Mouse (Mus musculus) forebrain, embryonic 14.5 days (tissue): ENCODE results near the gene Ptpru. TPM values are rescaled to one million over a fixed set of nuclear protein-coding genes. Genes with fewer than 3 reads are reported as not detected.

Source experiments
- ATAC-seq: fragments of 200-750 bp; cut with Nextera tagmentation; 2 replicates; pipeline ENCODE4 v1.8.0; 2017; ENCODE audit warnings: mild to moderate bottlenecking, moderate library complexity
- DNase-seq: peaks from one replicate; pipeline ENCODE4 v3.0.0-alpha.2; 2015; ENCODE audit warnings: low spot score
- H3K27ac ChIP-seq: fragments of 300-500 bp; sonication (generic); 2 replicates; pipeline ENCODE4 v1.5.1; 2014; ENCODE audit warnings: low read depth, mild to moderate bottlenecking, control low read depth, low read length, moderate library complexity
- H3K27me3 ChIP-seq: fragments of 300-500 bp; sonication (generic); replicated peaks from 2 replicates; pipeline ENCODE4 v1.6.1; 2014; ENCODE audit warnings: low read length, control low read depth, mixed read lengths; ENCODE audit not compliant: control insufficient read depth, insufficient read depth
- H3K36me3 ChIP-seq: fragments of 300-500 bp; sonication (generic); 2 replicates; pipeline ENCODE4 v1.6.1; 2014; ENCODE audit warnings: low read length, control low read depth; ENCODE audit not compliant: control insufficient read depth, insufficient read depth
- H3K4me1 ChIP-seq: fragments of 300-500 bp; sonication (generic); 2 replicates; pipeline ENCODE4 v1.6.1; 2014; ENCODE audit warnings: antibody characterized with exemption, low read length, control low read depth; ENCODE audit not compliant: control insufficient read depth, insufficient read depth
- H3K4me2 ChIP-seq: fragments of 300-500 bp; sonication (generic); 2 replicates; pipeline ENCODE4 v1.6.1; 2014; ENCODE audit warnings: mild to moderate bottlenecking, control low read depth, low read length
- H3K4me3 ChIP-seq: fragments of 300-500 bp; sonication (generic); 2 replicates; pipeline ENCODE4 v1.5.1; 2014; ENCODE audit warnings: low read depth, low read length, control low read depth
- H3K9ac ChIP-seq: fragments of 300-500 bp; sonication (generic); 2 replicates; pipeline ENCODE4 v1.6.1; 2014; ENCODE audit warnings: mild to moderate bottlenecking, low read length, control low read depth, moderate library complexity
- H3K9me3 ChIP-seq: fragments of 300-500 bp; sonication (generic); replicated peaks from 2 replicates; pipeline ENCODE4 v1.6.1; 2016; ENCODE audit warnings: low read length, control low read depth, mixed read lengths; ENCODE audit not compliant: control insufficient read depth
- WGBS: fragments of 180-500 bp; shearing (Covaris S2); extraction: QIAGEN DNeasy Blood & Tissue Kit; methylation state at CpG from one replicate; pipeline ENCODE4 v1.1.7; 2014; 5-methylcytosine and 5-hydroxymethylcytosine counted together
- polyA plus RNA-seq: library from polyadenylated mRNA; unstranded; fragments of >200 nt; fragmentation: Nextera tagmentation; extraction: Ambion mirVana; gene quantifications from 2 replicates; pipeline ENCODE4 v1.2.1, GENCODE M21; 2014

Gene Ptpru
- polyA plus RNA-seq, 1 experiment from 2014 or later = 20.1 TPM

DNA sequence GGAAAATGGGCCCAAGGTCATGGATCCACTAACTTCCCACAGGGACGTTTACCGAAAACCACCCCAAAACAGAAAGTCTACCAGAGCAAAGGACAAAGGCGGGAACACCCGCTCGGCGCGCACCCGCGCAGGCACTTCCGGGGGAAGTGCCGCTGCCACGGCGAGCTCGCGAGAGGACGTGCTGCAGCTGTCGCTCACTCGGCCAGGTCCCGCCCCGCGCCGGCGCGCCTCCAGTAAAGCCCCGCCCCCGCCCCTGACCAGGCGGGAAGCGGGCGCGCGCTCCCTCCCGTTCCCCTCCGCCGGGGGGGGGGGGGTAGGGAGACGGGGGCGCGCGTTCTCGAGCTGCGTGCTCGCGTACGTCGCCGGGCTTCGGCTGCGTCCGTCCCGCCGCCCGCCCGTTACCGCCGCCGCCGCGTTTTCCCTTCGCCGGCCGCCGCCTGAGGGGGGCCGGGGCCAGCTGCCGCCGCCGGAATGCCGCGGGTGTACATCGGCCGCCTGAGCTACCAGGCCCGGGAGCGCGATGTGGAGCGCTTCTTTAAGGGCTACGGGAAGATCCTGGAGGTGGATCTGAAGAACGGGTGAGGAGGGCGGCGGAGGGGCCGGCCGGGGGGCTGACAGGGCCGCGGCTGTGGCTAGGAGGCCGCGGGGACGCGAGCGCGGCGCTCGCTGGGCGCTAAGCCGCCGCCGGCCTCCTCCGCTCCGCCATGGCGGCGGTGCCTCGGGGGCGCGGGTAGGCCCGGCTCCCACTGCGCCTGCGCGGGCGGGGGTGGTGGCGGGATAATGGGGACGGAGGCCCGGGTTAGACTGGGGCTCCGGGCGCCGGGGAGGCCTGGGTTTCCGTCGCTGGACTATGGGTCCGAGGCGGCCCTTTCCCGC, 35.4 kb upstream of the Ptpru start, which contains the start of gene Srsf4:
Srsf4 (plus strand) TSS at position 325 of the 876 bp plus-strand sequence.
- H3K4me2 ChIP-seq = peak within 1 kb of the TSS; percentile 94
- no peaks in the 10 kb centered on the region for H3K9me3 ChIP-seq
- H3K4me1 ChIP-seq = peaks cover 25% of the 10 kb centered on the region
- H3K27ac ChIP-seq = peak within 1 kb of the TSS; percentile 100
- peak; percentile 96 for ATAC-seq
- H3K36me3 ChIP-seq = no peaks in the 10 kb centered on the region
- DNase-seq = peak; percentile 98
- peak within 1 kb of the TSS; percentile 99 for H3K4me3 ChIP-seq
- H3K9ac ChIP-seq = peak within 1 kb of the TSS; percentile 100
- no peaks in the 10 kb centered on the region for H3K27me3 ChIP-seq
- under 1% methylated on average over 82 of the region's 116 CpGs for WGBS

DNA sequence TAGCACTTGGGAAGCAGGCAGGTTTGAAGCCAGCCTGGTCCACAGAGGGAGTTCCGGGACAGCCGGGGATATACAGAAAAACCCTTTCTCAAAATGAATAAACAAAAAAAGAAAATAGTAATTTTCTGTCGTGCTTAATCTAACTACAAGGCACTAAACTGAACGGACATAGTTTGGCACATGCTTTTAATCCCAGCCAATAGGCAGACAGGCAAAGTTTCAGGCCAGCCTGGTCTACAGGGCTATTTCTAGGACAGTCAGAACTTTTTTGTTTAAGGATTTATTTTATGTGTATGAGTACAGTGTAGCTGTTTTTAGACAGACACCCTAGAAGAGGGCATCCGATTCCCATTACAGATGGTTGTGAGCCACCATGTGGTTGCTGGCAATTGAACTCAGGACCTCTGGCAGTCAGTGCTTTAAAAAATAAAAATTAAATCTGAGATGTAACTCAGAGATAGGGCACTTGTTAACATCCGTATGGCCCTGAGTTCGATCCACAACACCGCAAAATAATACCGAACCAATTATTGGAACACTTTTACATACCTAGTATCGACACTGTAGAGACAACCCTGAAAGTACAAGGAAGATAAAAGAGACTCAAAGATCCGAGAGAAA, 34.7 kb upstream of the Ptpru start:
- DNase-seq (peak; percentile 2), ATAC-seq (peak; percentile 15; the same call in 1 of the 2 replicates)
- peak overlapping the region; percentile 99 for H3K4me3 ChIP-seq
- no peaks in the 10 kb centered on the region for H3K27me3 ChIP-seq
- peaks cover 25% of the 10 kb centered on the region for H3K4me1 ChIP-seq
- peak overlapping the region; percentile 100 for H3K9ac ChIP-seq
- peak overlapping the region; percentile 67 for H3K4me2 ChIP-seq
- H3K36me3 ChIP-seq = 0 out of 2 replicates have a peak, but pooled peaks cover 3% of the 10 kb centered on the region
- WGBS = 8% methylated on average over 11 of the region's 11 CpGs
- H3K9me3 ChIP-seq = no peaks in the 10 kb centered on the region
- peak overlapping the region; percentile 100; the same call in 1 of the 2 replicates for H3K27ac ChIP-seq

DNA sequence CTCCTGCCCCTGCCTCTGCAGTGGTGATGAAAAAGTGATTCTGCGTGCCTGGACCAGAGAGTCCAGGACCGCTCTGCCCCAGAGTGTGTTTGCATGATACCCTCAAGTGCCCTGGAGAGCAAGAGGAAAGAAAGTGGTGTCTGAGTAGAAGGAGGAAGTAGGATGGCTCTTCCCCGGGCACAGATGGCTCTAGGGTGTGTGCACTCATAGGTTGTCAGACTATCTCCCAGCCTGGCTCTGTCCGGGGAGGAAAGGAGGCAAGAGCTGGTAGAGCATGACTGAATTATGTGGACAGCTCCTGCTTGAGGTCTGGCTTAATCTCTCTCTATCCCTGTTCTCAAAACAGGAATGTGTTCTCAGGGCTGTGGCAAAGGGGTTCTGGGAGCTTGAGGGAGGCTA, 23.3 kb upstream of the Ptpru start:
- Histone ChIP-seq H3K9ac (no peak overlapping the region), H3K9me3 (no peaks in the 10 kb centered on the region), H3K27me3 (no peaks in the 10 kb centered on the region), H3K4me2 (no peak overlapping the region), H3K4me3 (no peak overlapping the region), H3K36me3 (peaks cover 30% of the 10 kb centered on the region), H3K27ac (no peak overlapping the region), H3K4me1 (no peaks in the 10 kb centered on the region)
- 91% methylated on average over 4 of the region's 4 CpGs for WGBS
- ATAC-seq (no peak), DNase-seq (no peak)

DNA sequence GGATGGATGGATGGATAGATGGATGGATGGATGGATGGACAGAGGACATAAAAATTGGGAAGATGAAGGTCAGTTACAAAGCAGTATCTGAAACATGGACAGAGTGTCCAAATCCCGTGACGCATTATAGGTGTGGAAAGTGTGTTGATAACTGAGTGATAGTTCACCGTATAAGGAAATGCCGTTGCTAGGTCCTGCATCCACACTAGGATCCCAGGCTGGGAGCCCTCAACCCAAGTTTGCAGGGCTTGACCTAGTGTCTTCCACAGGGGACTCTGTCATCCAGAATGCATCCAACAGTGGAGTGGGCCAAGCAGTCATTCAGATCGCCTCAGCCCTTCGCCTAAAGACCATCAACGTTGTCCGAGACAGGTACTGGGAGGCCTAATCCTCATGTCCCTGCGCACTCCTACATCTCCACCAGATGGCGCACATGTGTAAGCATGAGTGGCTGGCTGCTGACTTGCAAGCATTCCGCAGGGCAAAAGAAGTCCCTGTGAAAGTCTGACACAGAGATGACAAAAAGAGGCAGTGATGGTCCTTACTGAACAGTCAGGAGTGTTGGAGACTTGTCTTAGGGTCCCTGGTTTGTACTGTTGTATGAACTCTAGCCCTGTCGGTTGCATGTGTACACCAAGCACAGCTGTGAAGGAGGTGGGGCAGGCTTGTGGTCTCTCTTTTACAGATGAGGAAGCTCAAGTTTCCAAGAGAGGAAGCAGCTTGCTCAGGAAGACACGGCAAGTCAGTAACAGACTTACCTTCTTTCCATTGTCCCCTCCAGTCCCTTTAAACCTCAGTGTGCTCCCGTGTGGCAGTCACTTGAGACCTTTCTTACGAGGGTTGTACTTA, 22.6 kb upstream of the Ptpru start:
- no peaks in the 10 kb centered on the region for H3K4me1 ChIP-seq
- H3K36me3 ChIP-seq = peaks cover 24% of the 10 kb centered on the region
- no peak overlapping the region for H3K4me2 ChIP-seq
- DNase-seq (peak; percentile 90), ATAC-seq (no peak; the same call in 1 of the 2 replicates)
- 51% methylated on average over 15 of the region's 15 CpGs for WGBS
- H3K9me3 ChIP-seq = no peaks in the 10 kb centered on the region
- no peak overlapping the region for H3K9ac ChIP-seq
- H3K27ac ChIP-seq = no peak overlapping the region
- H3K4me3 ChIP-seq = no peak overlapping the region
- no peaks in the 10 kb centered on the region for H3K27me3 ChIP-seq

DNA sequence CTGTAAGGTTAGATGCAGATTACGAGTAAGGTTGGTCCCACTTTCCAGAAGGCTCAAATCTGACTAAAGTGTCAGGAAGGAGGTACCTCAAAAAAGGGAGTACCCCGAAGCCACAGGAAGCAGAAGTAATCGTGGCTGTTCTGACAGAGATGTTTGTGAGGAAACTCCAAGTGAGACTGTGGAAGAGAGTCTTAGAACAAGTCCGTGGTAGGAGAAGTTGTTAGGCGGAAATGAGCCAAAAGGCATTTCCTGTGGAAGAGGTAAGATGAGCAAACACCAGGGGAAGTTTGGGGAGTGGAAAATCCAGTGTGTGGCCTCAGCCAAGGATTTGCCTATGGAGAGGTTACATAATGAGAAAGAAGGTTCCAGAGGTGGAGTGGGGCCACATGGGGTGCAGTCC, 16.9 kb upstream of the Ptpru start:
- WGBS = 89% methylated on average over 5 of the region's 5 CpGs
- H3K4me3 ChIP-seq = no peak overlapping the region

DNA sequence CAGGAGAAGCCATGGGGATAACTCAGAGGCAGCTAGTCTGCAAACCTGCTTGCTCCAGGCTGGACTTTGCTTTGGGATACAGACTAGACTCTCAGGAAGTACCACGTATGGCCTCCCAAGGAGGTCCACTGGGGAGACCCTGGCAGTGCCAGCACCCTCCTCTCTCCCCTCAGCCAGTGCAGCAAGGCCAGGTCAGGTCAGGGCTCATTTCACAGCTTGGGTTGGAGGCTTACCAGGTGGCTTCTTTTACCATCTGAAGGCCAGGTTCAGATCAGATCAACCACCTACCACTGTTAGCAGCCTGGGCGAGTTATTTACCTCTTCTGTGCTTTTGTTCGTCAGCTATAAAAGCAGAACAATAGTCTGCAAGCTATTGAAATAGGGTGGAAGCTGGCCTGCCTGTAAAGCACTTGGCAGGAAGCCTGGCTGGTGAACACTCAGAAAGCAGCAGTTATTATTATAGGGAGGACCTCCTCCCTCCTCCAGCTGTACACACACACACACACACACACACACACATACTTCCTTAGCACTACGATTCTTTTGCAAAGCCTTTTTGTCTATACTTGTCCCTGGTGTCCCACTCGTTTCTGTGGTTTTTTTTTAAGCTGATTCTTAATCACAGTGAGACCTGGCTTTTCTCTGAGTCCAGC, 12.0 kb upstream of the Ptpru start:
- H3K9ac ChIP-seq = peak overlapping the region; percentile 29; the same call in 1 of the 2 replicates
- H3K4me2 ChIP-seq = no peak overlapping the region
- peaks cover 13% of the 10 kb centered on the region for H3K4me1 ChIP-seq
- H3K4me3 ChIP-seq = no peak overlapping the region
- ATAC-seq (peak; percentile 76), DNase-seq (peak; percentile 85)
- H3K27me3 ChIP-seq = no peaks in the 10 kb centered on the region
- no peaks in the 10 kb centered on the region for H3K36me3 ChIP-seq
- H3K9me3 ChIP-seq = no peaks in the 10 kb centered on the region
- H3K27ac ChIP-seq = peak overlapping the region; percentile 71
- WGBS = 9% methylated on average over 5 of the region's 5 CpGs

More for the DNA sequence above, 16.9 kb upstream of the Ptpru start:
- peaks cover 9% of the 10 kb centered on the region for H3K4me1 ChIP-seq
- DNase-seq (no peak), ATAC-seq (no peak)
- peaks cover 11% of the 10 kb centered on the region for H3K36me3 ChIP-seq
- no peak overlapping the region for H3K27ac ChIP-seq
- no peaks in the 10 kb centered on the region for H3K27me3 ChIP-seq
- H3K4me2 ChIP-seq = no peak overlapping the region
- H3K9me3 ChIP-seq = no peaks in the 10 kb centered on the region
- no peak overlapping the region for H3K9ac ChIP-seq

DNA sequence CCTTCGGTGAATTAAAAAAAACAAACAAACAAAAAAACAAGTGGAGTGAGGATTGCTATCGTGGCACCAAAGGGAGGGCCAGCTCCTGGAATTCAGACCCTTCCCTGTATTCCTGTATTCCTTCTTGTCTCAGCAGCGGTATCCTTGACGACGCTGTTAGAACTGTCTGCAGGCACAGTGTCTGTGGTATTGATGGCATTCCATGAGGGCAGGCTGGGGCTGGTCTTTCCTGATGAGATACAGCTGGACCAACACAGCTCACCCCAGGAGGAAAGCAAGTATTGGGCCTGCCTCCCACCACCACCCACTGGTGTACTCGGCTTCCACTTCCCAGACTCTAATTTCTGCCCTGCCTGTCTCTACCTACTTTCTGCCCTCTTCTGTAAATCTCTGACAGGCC, 10.0 kb upstream of the Ptpru start:
- Histone ChIP-seq H3K9ac (no peak overlapping the region), H3K4me3 (no peak overlapping the region), H3K36me3 (no peaks in the 10 kb centered on the region), H3K27ac (no peak overlapping the region), H3K9me3 (no peaks in the 10 kb centered on the region), H3K4me1 (peaks cover 18% of the 10 kb centered on the region), H3K27me3 (no peaks in the 10 kb centered on the region), H3K4me2 (no peak overlapping the region)
- ATAC-seq (no peak), DNase-seq (no peak)
- WGBS = 85% methylated on average over 6 of the region's 6 CpGs
